Mouse (Mus musculus) layer of hippocampus, adult 9-11 months (tissue): ENCODE results near the gene Wasl.

Experiments used
- DNase-seq: peaks from one replicate; pipeline ENCODE4 v3.0.0; 2022

Gene Wasl

DNA sequence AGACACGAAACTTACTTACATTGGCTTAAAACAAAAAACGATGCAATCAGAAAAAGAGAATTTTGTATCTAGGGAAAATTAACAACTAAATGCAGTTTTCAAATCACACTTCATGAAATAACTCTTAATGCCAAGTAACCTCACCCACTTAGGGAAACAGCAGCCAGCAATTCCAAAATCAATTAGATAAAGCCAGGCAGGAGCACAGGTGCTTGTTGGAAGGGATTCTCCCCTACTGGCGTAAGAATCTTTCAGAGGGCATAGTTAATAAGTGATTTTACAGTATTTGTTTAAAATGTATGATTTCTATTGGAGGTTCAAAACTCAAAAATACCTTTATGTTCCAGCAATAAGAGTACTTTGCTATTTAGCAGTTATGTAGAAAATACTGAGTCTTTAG is 21.8 kb downstream of the Wasl start:
- no peak for DNase-seq

DNA sequence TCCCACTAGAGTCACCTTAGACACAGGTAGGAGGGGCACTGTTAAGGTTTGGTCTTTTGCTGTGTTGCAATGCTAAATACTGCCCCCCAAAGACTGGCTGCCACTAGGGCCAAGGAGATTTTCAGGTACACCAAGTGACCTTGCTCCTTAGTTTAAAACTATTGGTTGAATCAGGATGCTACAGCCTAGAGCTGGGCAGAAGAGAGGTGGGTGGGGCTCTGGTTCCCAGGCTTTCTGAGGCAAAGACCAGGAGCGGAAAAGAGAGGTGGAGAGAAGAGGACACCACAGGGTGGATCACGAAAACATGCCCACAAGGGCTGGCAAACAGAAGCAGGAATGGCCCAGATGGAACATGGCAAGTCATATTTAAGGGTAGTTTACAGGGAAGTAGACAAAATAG is 22.6 kb downstream of the Wasl start:
- no peak for DNase-seq

GRCm38 (mm10) chr6:24641286-24641685 is 23.5 kb downstream of the Wasl start:
- no peak for DNase-seq

DNA sequence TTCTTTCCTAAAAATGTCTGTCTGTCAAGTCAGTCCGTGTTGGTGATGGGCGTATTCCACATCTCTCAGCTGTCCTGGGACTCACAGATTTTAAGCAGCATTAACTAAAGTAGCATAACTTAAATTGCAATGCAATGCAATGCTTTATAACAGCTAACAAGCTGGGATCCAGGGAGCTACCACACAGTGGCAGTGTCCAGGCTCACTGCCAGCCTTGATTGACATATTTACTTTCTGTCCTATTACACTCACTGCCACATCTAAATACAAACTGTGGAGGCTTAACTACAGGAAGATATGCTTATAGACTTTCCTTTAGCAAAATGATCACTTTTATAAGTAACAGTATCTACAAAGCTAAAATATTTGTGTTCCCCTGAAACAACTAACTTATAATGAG is 29.0 kb downstream of the Wasl start:
- no peak for DNase-seq

DNA sequence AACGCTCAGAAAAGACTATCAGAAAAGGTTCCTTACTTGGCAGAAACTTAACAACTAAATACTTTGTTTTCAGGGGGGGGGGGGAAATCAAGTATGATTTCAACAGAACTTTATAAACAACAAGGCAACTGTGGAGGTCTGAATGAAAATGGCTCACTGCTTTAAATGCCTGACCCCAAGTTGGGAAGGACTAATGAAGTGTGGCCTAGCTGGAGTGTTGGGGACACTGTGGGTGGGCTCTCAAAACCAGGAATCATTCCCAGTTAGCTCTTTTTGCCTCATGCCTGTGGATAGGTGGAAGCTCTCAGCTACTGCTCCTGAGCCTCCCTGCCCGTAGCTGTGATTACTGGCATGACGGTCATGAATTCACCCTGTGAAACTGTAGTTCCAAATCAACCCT is 30.7 kb downstream of the Wasl start:
- no peak for DNase-seq

- no peak for DNase-seq
Measured at GRCm38 (mm10) chr6:24632061-24632460, 32.7 kb downstream of the Wasl start.

- no peak for DNase-seq
Measured at GRCm38 (mm10) chr6:24628499-24628898, 36.3 kb downstream of the Wasl start.

DNA sequence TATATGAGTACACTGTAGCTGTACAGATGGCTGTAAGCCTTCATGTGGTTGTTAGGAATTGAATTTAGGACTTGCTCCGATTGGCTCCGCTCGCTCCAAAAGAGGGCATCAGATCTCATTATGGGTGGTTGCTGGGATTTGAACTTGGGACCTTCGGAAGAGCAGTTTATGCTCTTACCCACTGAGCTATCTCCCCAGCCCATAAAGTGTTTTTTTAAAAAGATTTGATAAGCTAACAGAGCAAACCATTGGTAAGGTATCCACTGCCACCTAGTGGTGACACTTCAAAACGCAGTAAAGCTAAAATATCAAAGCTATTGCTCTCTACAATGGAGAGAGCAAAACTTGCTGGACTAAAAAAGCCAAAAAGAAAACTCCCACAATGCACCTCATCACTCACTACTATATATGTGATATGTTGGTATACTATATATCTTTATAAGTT is 37.2 kb downstream of the Wasl start:
- peak; percentile 59 for DNase-seq

- no peak for DNase-seq
Measured at GRCm38 (mm10) chr6:24622098-24622497, 42.7 kb downstream of the Wasl start.

DNA sequence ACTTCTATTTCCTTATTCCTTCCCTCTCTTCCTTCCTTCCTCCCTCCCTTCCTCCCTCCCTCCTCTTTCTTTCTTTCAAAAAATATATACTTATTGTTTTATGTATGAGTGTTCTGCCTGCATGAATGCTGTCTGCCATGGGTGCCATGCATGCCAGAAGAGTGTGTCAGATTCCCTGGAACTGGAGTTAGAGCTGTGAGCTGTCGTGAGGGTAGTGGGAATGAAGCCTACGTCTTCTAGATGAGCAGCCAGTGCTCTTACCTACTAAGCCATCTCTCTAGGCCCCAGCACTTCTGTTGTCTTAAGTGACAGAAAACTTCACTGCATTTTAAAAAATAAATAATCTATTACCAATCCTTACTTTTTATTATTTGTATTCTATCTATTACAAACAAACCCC is 43.9 kb downstream of the Wasl start:
- DNase-seq: no peak

DNA sequence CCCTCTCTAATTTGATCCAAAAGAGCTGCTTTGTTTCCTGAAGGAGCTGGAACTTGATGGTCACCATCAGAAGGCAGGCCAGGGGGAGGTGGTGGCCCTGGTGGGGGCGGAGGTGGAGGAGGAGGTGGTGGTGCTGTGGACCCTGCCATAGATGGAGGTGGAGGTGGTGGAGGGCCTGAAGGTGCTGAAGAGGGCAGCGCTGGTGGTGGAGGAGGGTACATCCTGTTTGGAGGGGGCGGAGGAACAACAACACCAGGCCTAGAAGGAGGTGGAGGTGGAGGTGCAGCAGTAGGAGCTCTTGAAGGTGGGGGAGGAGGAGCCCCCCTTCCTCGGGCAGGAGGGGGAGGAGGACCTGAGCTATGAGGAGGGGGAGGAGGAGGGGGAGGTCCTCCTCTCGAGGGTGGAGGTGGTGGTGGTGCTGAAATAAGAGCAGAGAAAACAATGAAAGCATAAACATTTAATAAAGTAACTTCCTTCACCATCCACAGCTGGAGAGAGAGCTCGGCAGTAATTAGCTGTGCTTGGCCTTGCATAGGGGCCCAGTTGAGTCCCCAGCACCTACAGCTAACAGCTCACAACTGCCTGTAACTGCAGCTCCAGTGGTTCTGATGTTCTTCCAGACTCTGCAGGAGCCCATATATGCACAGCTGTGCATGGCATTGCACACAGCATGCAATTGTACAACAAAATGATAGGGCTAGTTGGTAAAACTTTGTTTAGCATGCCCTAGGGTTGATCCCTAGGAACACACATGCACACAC is 45.3 kb downstream of the Wasl start:
- no peak for DNase-seq

GRCm38 (mm10) chr6:24616746-24617145 is 48.1 kb downstream of the Wasl start:
- no peak for DNase-seq

GRCm38 (mm10) chr6:24613918-24614317 is 50.9 kb downstream of the Wasl start:
- no peak for DNase-seq

DNA sequence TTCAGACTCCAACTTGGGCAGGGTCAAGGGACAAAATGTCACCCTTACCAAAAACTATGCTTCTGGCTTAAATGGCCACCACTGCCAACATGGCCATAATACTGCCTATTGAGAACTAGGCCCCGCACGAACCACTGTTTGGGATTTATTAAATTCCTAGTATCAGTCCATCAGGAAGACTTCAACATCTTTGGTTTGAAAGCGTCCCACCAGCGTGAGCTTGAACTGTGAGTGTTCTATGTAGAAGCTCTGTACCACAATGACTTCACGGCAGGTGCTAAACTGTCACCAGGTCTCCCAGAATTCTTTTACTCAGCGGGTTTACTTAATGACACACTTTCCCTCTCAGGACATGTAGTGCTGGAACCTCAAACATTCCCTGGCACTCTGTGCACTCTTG is 51.5 kb downstream of the Wasl start:
- no peak for DNase-seq

- no peak for DNase-seq
Measured at GRCm38 (mm10) chr6:24612074-24612755, 52.6 kb downstream of the Wasl start.

GRCm38 (mm10) chr6:24610358-24610757 is 54.5 kb downstream of the Wasl start:
- DNase-seq: no peak

DNA sequence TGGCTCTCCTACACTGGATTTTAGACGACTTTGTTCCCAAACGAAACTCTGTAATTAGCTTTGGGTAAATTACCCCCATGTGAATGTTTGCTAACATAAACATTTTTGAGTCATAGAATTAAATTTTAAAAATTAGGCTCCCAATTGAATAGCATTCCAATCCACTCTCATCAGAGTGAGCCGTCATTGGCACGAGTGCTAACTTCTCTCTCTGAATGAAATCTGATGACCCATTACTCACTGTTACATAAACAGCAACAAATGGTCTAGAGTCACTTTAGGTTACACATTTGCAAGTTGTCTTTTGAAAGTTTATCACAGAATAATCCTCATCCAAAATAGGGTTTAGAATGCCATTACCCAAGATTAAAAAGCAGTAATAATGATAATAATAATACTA is 55.3 kb downstream of the Wasl start:
- DNase-seq: no peak

DNA sequence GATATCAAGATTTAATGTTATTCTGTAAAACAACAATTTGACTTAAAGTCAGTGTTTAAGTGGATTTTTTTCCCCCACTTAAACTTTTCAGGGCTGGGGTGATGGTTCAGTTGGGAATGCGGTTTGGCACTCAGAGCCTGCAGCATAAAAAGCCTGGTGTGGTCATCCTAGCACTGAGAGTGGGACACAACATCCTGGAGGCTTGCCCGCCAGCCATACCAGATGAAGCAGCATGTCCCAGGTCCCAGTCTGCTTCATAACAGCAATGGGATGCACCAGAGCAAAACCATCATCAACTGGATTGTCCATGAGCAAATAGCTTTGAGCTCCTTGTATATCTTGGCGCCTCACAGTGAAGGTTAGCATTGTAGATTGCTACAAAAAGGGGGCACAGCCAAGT is 56.1 kb downstream of the Wasl start:
- DNase-seq: no peak

DNA sequence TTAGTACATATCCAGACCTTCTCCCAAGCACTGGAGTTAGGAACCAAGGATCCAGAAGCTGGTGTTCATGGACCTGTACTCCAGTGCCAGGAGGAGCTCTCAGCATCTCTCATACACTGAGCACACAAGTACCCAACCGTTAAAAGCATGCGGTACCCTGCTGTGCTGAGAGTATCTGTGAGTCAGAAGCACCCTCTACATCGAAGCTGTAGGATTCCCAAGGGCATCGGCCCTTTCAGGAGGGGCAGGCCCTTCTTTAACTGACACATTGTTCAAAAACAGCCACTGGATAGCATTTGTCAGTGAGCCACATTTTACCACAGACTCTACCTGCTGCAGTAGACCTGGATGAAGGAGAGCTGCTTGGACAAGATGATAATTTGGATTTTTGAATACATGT is 56.7 kb downstream of the Wasl start:
- DNase-seq: no peak

DNA sequence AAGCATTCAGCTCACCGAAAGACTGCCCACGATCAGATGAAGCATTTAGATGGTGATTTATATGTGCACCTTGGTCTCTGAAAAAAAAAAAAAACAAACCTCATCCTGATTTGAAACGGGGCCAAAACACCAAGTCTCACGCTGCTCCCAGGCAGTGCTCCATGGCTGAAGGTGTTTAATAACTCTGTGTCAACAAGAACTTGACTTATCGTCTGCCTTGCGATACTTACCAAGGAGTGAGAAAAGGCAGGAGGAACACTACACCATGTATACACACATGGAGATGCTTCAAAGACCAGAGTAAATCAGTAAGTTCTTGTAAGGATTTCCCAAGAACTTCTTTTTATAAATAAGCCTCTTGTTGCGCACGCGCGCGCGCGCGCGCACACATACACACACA is 57.3 kb downstream of the Wasl start:
- DNase-seq: no peak

DNA sequence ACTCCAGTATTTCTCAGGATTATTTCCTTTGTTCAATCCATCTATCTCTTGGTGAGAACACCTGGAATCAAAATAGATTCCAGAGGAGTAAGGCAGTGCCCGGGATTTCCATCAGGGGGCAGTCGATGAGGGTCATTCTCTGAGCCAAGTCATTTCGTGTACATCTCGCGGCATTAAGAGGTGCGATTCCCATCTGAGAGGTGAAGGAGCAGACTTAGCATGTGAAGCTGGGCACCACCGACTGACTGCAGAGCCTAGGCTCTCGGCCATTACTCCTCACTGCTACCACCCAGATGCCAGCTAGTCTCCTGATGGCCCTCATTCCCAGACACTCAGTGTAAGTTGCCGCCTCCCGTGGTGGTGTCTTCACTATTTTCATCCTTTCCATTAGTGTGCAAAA is 58.3 kb downstream of the Wasl start:
- DNase-seq: no peak

GRCm38 (mm10) chr6:24605631-24606030 is 59.2 kb downstream of the Wasl start:
- DNase-seq: no peak

DNA sequence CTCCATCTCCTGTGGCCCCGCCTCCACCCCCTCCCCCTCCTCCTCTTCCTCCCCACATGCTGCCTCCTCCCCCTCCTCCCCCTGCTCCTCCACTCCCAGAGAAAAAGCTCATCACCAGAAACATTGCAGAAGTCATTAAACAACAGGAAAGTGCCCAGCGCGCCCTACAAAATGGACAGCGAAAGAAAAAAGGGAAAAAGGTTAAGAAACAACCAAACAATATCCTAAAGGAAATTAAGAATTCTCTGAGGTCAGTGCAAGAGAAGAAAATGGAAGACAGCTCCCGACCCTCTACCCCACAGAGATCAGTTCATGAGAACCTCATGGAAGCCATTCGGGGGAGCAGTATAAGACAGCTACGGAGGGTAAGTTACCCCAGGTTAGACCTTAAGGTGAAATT is 60.5 kb downstream of the Wasl start:
- no peak for DNase-seq

DNA sequence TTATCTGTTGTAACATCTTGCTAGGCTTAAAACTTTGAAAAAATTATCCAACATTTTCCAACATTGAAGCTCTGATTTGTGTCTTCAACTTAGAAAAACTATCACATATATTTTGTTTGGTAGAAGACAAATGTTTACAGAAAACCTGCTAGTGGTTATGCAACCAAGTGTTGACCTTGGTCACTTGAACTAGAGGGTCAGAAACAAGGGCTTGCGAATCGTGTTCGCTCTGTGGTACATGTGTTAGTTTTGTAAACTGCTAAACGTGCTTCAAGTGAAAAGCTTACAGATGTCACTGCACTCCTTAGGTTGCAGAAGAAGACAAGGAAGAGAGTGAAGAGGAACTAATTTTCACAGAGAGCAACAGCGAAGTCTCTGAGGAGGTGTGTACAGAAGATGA is 61.8 kb downstream of the Wasl start:
- no peak for DNase-seq

GRCm38 (mm10) chr6:24602351-24602750 is 62.5 kb downstream of the Wasl start:
- no peak for DNase-seq
